Mouse (Mus musculus): Measurements from ENCODE around the gene Rhou. TPM values are rescaled to one million over a fixed set of nuclear protein-coding genes. Genes with fewer than 3 reads are reported as not detected.

The Rhou gene
- polyA plus RNA-seq, 1 experiment from 2014 or later, result 11.3 TPM

DNA sequence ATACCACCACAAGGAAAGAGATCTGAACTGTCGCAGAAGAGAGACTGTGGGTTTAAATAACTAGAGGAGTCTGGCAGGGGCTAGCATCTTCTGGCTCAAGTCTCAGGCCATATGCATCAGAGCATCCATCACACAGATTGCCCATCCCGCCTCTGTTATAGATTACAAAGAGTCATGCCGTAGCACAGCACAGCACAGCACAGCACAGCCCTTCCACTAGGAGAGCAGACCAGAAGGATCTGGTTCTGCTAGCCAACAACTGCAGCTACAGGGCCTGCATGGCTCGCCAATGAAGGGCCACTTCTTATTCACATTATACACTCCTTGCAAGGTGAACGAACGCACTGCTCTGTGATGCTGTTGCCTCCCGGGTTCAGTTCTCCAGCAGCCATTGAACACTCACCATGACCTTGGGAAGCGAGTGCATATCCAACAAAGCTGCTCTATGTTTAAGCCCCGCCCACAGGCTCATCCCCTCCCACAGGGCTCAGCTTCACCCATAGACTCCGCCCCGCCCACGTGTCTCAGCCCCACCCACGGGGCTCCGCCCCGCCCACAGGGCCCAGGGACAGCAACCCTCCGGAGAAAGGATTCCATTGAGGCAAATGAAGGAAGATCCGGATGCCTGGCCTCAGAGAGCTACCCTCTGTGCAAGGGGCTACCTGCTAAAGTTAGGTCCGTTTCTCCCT lies 28.5 kb downstream of the Rhou start:
- no peak for ATAC-seq (replicated peaks)
- H3K9ac ChIP-seq, result no peak overlapping the region
- no peak overlapping the region for H3K4me3 ChIP-seq
- H3K4me2 ChIP-seq, result no peak overlapping the region
- H3K27me3 ChIP-seq (replicated peaks), result peaks cover 4% of the 10 kb centered on the region
- no peaks in the 10 kb centered on the region for H3K9me3 ChIP-seq
- no peaks in the 10 kb centered on the region for H3K36me3 ChIP-seq (replicated peaks)
- H3K4me1 ChIP-seq, result no peaks in the 10 kb centered on the region
- H3K27ac ChIP-seq, result no peak overlapping the region
- WGBS, result 25% methylated on average over 18 of the region's 18 CpGs

DNA sequence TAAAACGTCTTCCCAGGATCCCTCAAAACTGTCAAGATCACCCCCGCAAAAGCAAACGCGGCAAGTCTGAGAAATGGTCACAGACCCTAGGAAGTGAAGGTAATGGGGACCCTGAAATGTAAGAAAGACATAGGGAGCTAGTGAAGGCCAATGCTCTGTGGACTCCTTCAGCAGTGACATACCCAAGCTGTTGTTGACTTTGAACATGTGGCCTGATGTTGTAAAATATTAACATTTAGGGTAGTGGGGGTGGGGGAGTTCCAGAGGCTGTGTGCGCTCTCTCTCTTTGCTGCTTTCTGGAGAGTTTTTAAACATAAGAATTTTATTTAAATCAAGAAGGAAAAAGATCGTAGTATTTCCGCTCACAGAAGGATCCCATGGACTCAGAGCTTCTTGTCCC lies 29.6 kb downstream of the Rhou start:
- Histone ChIP-seq H3K9ac (no peak overlapping the region), H3K36me3 (replicated peaks) (no peaks in the 10 kb centered on the region), H3K4me2 (no peak overlapping the region), H3K27ac (no peak overlapping the region), H3K27me3 (replicated peaks) (peaks cover 4% of the 10 kb centered on the region), H3K4me3 (no peak overlapping the region), H3K9me3 (no peaks in the 10 kb centered on the region), H3K4me1 (no peaks in the 10 kb centered on the region)
- ATAC-seq (replicated peaks), result no peak
- whole genome bisulfite sequencing, result 62% methylated on average over 7 of the region's 7 CpGs

DNA sequence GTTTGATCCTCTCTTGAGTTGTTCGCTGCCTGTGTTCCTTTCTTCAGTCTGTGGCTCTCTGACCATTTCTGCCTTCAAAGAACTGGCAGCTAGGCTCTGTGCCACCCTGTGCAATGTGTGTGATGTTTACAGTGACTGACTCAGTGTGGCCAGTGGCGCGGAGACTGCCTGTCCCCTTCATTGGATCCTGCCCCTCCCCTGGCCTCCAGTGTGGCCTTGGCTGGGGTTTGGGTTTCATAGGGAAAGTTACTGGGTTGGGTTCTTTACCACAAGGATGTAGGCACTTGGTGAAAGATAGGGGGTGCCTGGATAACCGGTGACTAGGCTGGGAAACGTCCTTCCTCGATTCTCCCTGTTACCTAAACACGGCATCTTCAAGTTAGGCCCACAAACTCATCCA lies 31.1 kb downstream of the Rhou start:
- H3K36me3 ChIP-seq (replicated peaks), result no peaks in the 10 kb centered on the region
- peaks cover 4% of the 10 kb centered on the region; the same call in 1 of the 2 replicates for H3K27me3 ChIP-seq (replicated peaks)
- H3K4me1 ChIP-seq, result no peaks in the 10 kb centered on the region
- no peak overlapping the region for H3K4me3 ChIP-seq
- H3K9me3 ChIP-seq, result no peaks in the 10 kb centered on the region
- H3K27ac ChIP-seq, result no peak overlapping the region
- H3K9ac ChIP-seq, result no peak overlapping the region
- H3K4me2 ChIP-seq, result no peak overlapping the region
- 87% methylated on average over 7 of the region's 7 CpGs for WGBS
- ATAC-seq (replicated peaks), result no peak

- H3K4me1 ChIP-seq, result no peaks in the 10 kb centered on the region
- 53% methylated on average over 4 of the region's 4 CpGs for WGBS
- H3K4me3 ChIP-seq, result no peak overlapping the region
- no peak for ATAC-seq (replicated peaks)
- H3K4me2 ChIP-seq, result no peak overlapping the region
- no peak overlapping the region for H3K9ac ChIP-seq
- H3K36me3 ChIP-seq (replicated peaks), result no peaks in the 10 kb centered on the region
- 0 out of 2 replicates have a peak overlapping the region, but pooled peaks have one; percentile 17 for H3K27ac ChIP-seq
- no peaks in the 10 kb centered on the region for H3K9me3 ChIP-seq
- H3K27me3 ChIP-seq (replicated peaks), result peaks cover 4% of the 10 kb centered on the region; the same call in 1 of the 2 replicates
Observed at GRCm38 (mm10) chr8:123685477-123685876, 31.7 kb downstream of the Rhou start.

DNA sequence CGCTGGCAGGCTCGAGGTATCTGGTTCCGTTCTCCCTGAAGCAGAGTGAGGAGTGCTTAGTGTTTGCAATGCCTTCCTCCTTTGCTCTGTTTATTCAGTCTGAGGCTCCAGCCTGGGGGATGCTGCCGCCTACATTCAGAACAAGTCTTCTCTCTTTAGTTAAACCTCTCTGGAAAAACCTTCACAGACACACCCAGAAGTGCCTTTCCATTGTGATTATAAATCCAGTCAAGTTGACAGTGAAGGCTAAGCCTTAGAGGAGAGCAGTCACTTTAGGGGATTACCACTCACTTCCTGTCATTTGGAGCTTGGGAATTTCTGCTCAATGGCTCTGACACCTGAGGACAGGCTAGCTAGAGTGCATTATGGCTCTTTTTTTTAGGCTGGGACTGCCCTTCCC lies 34.1 kb downstream of the Rhou start:
- Histone ChIP-seq H3K27me3 (replicated peaks) (no peaks in the 10 kb centered on the region), H3K9ac (no peak overlapping the region), H3K4me2 (no peak overlapping the region), H3K4me3 (no peak overlapping the region), H3K27ac (no peak overlapping the region), H3K9me3 (no peaks in the 10 kb centered on the region), H3K4me1 (no peaks in the 10 kb centered on the region), H3K36me3 (replicated peaks) (no peaks in the 10 kb centered on the region)
- WGBS, result 60% methylated on average over 4 of the region's 4 CpGs
- ATAC-seq (replicated peaks), result no peak

DNA sequence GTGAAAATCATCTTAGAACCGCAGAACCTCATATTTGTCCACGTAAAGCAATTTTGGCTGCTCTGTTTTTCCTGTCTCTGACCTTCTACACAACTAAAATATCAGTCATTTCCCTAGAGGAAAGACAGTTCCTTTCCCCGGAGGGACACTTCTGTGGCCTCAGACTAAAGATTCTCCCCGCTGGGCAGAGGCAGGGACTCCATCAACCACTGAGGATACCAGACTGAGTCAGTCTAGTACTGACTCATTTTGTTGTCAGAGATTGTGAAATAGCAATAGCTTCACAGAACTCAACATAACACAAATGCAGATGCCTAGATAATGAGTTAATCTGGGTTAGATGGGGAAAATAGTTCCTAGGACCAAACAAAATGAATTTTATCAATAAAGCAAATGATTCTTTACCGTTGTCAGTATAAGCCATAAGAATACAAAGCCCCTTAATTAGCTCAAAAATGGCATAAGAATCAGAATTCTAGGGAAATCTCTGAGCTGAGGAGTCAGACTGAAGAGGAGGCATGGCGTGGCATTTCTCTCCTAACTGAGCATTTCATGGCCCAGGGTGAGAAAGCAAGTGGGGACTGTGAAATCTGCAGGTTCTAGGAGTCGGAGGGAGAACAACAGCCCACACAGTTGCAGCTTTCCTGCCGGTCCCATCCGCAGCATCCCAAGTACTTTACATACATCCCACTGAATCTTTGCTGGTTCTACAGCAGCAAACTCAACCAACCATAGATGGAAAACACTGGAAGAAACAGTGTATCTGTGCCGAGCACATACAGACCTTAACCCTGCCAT lies 38.6 kb downstream of the Rhou start:
- no peak overlapping the region for H3K9ac ChIP-seq
- H3K9me3 ChIP-seq, result no peaks in the 10 kb centered on the region
- H3K4me2 ChIP-seq, result no peak overlapping the region
- no peaks in the 10 kb centered on the region for H3K27me3 ChIP-seq (replicated peaks)
- no peaks in the 10 kb centered on the region for H3K4me1 ChIP-seq
- no peak overlapping the region for H3K27ac ChIP-seq
- ATAC-seq (replicated peaks), result no peak
- H3K4me3 ChIP-seq, result no peak overlapping the region
- H3K36me3 ChIP-seq (replicated peaks), result no peaks in the 10 kb centered on the region
- 87% methylated on average over 10 of the region's 10 CpGs for WGBS

GRCm38 (mm10) chr8:123696167-123696566 lies 42.4 kb downstream of the Rhou start:
- Histone ChIP-seq H3K4me3 (no peak overlapping the region), H3K27ac (no peak overlapping the region), H3K4me1 (no peaks in the 10 kb centered on the region), H3K9ac (no peak overlapping the region), H3K4me2 (no peak overlapping the region), H3K9me3 (no peaks in the 10 kb centered on the region), H3K27me3 (replicated peaks) (no peaks in the 10 kb centered on the region), H3K36me3 (replicated peaks) (no peaks in the 10 kb centered on the region)
- 81% methylated on average over 9 of the region's 9 CpGs for WGBS
- no peak for ATAC-seq (replicated peaks)

GRCm38 (mm10) chr8:123697329-123697728 lies 43.6 kb downstream of the Rhou start:
- Histone ChIP-seq H3K36me3 (replicated peaks) (no peaks in the 10 kb centered on the region), H3K4me1 (no peaks in the 10 kb centered on the region), H3K9me3 (no peaks in the 10 kb centered on the region), H3K4me3 (no peak overlapping the region), H3K27ac (no peak overlapping the region), H3K9ac (no peak overlapping the region), H3K27me3 (replicated peaks) (no peaks in the 10 kb centered on the region), H3K4me2 (no peak overlapping the region)
- no peak for ATAC-seq (replicated peaks)
- 60% methylated on average over 5 of the region's 5 CpGs for WGBS

- Histone ChIP-seq H3K4me2 (no peak overlapping the region), H3K27ac (no peak overlapping the region), H3K9ac (no peak overlapping the region), H3K27me3 (replicated peaks) (no peaks in the 10 kb centered on the region), H3K4me3 (no peak overlapping the region), H3K36me3 (replicated peaks) (no peaks in the 10 kb centered on the region), H3K9me3 (no peaks in the 10 kb centered on the region), H3K4me1 (no peaks in the 10 kb centered on the region)
- 76% methylated on average over 12 of the region's 12 CpGs for WGBS
- no peak for ATAC-seq (replicated peaks)
Observed at GRCm38 (mm10) chr8:123700399-123701070, 46.8 kb downstream of the Rhou start.

DNA sequence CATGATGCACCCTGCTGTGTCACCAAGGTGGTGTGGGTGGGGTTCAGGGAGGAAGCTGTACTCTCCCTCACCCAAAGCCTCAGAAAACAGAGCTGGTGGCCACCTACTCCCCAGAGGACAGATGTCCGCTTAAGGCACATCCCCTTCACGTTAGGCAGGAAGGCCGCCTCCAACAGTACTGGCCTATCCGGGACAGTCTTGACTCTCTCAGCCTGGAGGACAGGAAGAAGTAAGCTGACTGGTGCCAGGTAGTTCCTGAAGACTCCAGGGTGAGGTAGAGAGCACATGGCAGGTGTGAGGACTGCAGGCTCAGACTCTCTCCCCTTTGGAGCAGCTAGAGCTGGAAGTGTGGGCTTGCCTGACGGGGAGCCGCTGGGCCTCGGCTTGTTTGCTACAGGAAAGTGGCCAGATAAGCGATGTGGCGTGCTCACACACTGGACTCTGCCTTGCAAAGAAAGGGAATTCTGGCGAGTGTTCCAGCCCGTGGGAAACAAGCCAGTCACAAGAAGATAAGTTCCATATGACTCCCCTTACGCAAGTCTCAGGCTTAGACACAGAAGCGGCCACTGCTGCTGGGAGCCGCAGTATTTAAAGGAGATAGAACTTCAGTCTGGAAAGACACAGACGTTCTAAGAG lies 48.3 kb downstream of the Rhou start:
- Histone ChIP-seq H3K36me3 (replicated peaks) (no peaks in the 10 kb centered on the region), H3K9me3 (no peaks in the 10 kb centered on the region), H3K4me3 (no peak overlapping the region), H3K9ac (no peak overlapping the region), H3K27me3 (replicated peaks) (no peaks in the 10 kb centered on the region), H3K27ac (no peak overlapping the region), H3K4me1 (no peaks in the 10 kb centered on the region), H3K4me2 (no peak overlapping the region)
- WGBS, result 78% methylated on average over 15 of the region's 15 CpGs
- ATAC-seq (replicated peaks), result no peak

GRCm38 (mm10) chr8:123705376-123705775 lies 51.6 kb downstream of the Rhou start:
- H3K4me2 ChIP-seq, result no peak overlapping the region
- H3K4me1 ChIP-seq, result no peaks in the 10 kb centered on the region
- no peak for ATAC-seq (replicated peaks)
- H3K9ac ChIP-seq, result no peak overlapping the region
- no peak overlapping the region for H3K4me3 ChIP-seq
- no peaks in the 10 kb centered on the region for H3K36me3 ChIP-seq (replicated peaks)
- no peaks in the 10 kb centered on the region for H3K27me3 ChIP-seq (replicated peaks)
- H3K27ac ChIP-seq, result no peak overlapping the region
- H3K9me3 ChIP-seq, result no peaks in the 10 kb centered on the region
- 80% methylated on average over 5 of the region's 5 CpGs for WGBS

DNA sequence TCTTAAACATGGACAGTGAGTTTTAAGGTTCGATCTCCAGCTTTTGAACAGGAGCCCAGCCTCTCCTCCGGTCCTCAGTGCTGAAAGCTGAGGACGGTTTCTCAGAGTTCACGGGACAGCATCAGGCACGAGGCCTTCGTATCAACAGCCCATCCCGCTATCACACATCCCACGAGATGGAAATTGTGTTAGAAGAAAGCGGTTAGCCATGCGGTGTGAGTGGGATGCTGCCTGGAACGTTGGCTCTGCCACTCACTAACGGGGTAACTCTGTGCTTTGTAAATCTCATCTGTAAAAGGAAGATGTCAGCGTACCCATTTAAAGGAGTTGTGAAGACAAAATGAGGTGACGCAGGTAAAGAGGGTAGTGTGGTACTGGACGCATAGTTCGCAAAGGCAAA lies 53.4 kb downstream of the Rhou start:
- Histone ChIP-seq H3K27ac (no peak overlapping the region), H3K36me3 (replicated peaks) (no peaks in the 10 kb centered on the region), H3K9ac (no peak overlapping the region), H3K4me1 (no peaks in the 10 kb centered on the region), H3K4me3 (no peak overlapping the region), H3K4me2 (no peak overlapping the region), H3K9me3 (no peaks in the 10 kb centered on the region), H3K27me3 (replicated peaks) (no peaks in the 10 kb centered on the region)
- 86% methylated on average over 16 of the region's 16 CpGs for WGBS
- no peak for ATAC-seq (replicated peaks)

Data from midbrain, embryonic 15.5 days (tissue).